Mouse (Mus musculus): ENCODE results near the gene Hoxb2.

DNA sequence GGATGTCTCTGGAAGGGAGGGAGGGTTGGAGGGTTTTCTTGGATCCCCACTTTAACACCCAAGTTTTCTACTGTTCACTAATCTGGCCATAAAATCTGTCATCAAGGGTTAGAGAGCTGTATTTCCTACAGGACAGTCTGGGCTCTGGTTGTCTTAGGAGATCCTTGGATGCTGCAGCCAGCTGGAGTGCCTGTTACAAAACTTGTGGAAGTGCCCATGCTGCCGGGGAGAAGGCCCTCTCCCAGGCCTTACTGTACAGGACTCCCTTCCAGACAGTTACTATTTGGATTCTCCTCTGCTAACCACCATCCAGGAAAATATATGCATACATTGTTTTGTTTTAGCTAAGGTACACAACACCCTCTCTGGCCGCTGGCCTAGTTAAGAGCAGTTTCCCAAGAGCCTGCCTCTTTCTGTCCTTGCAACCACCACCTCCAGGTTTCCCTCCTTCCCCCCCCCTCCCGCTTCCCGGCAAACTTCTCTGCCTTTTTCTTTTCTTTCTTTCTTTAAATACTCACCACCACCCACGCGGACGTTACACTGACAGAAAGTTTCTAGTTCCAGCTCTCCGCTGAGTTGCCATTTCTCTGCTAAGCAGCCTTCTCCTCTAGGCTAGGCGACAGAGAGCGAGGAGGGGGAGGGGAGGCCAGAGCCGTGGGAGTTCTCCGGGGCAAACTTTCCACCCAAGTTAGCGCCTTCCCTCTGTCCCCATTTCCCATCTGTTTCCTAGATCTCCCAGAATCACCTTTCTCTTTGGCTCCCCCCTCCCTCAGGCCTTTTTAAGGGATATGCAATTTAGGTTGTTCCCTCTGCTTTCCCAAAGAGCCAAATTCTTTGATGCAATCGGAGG lies 609 bp upstream of the Hoxb2 start:
- TF ChIP-seq CTCF (IDR thresholded peaks at IDR 0.05; ENCODE audit: control insufficient read depth, insufficient read depth, insufficient replicate concordance, low read depth, low read length) = no peak
- TF ChIP-seq POLR2A (IDR thresholded peaks at IDR 0.05; ENCODE audit: control insufficient read depth, low read depth, low read length) = no peak

All from testis, adult 2 months (tissue).